Mouse (Mus musculus) neural tube, embryonic 12.5 days (tissue): ENCODE measurements at regions not wholly inside any gene's neighbourhood (a gene's known extent, or its start where the extent isn't known, plus 50 kb on each side); places are given as distances from the start of the nearest gene placed in this dataset.
A peak's percentile ranks its signal among the peaks of the same experiment; 100 is the strongest.

ENCODE experiments used
- ATAC-seq: fragments of 200-750 bp; cut with Nextera tagmentation; 2 replicates; pipeline ENCODE4 v1.8.0; 2017; ENCODE audit warnings: low read depth, mild to moderate bottlenecking, moderate TSS enrichment, moderate library complexity; ENCODE audit not compliant: low FRiP score
- H3K27ac ChIP-seq: fragments of 300-500 bp; sonication (generic); 2 replicates; pipeline ENCODE4 v1.5.1; 2016
- H3K27me3 ChIP-seq: fragments of 300-500 bp; sonication (generic); replicated peaks from 2 replicates; pipeline ENCODE4 v1.6.1; 2016; ENCODE audit warnings: mild to moderate bottlenecking
- H3K36me3 ChIP-seq: fragments of 300-500 bp; sonication (generic); 2 replicates; pipeline ENCODE4 v1.6.1; 2016; ENCODE audit warnings: mild to moderate bottlenecking
- H3K4me1 ChIP-seq: fragments of 300-500 bp; sonication (generic); 2 replicates; pipeline ENCODE4 v1.6.1; 2016
- H3K4me2 ChIP-seq: fragments of 300-500 bp; sonication (generic); replicated peaks from 2 replicates; pipeline ENCODE4 v1.6.1; 2016; ENCODE audit warnings: mild to moderate bottlenecking
- H3K4me3 ChIP-seq: fragments of 300-500 bp; sonication (generic); 2 replicates; pipeline ENCODE4 v1.5.1; 2016
- H3K9ac ChIP-seq: fragments of 300-500 bp; sonication (generic); 2 replicates; pipeline ENCODE4 v1.6.1; 2016; ENCODE audit warnings: mild to moderate bottlenecking
- H3K9me3 ChIP-seq: fragments of 300-500 bp; sonication (generic); 2 replicates; pipeline ENCODE4 v1.6.1; 2016; ENCODE audit warnings: mild to moderate bottlenecking
- WGBS: fragments of 180-500 bp; shearing (Covaris S2); methylation state at CpG from one replicate; pipeline ENCODE4 v1.1.7; 2016; 5-methylcytosine and 5-hydroxymethylcytosine counted together

GRCm38 (mm10) chr13:119283448-119283847 is 145.0 kb upstream of the Paip1 start:
- Histone ChIP-seq H3K9ac (no peak overlapping the region), H3K27me3 (no peaks in the 10 kb centered on the region), H3K27ac (no peak overlapping the region), H3K4me2 (no peak overlapping the region), H3K9me3 (no peaks in the 10 kb centered on the region), H3K4me1 (no peaks in the 10 kb centered on the region), H3K36me3 (no peaks in the 10 kb centered on the region), H3K4me3 (no peak overlapping the region)
- 60% methylated on average over 6 of the region's 6 CpGs for WGBS
- peak; percentile 66; the same call in 1 of the 2 replicates for ATAC-seq

- no peak for ATAC-seq
- H3K4me1 ChIP-seq: no peaks in the 10 kb centered on the region
- no peak overlapping the region for H3K4me2 ChIP-seq
- H3K27me3 ChIP-seq: no peaks in the 10 kb centered on the region
- no peak overlapping the region for H3K4me3 ChIP-seq
- no peaks in the 10 kb centered on the region for H3K9me3 ChIP-seq
- no peaks in the 10 kb centered on the region for H3K36me3 ChIP-seq
- WGBS: 88% methylated on average over 1 of the region's 1 CpGs
- H3K9ac ChIP-seq: no peak overlapping the region
- no peak overlapping the region for H3K27ac ChIP-seq
Measured at GRCm38 (mm10) chr13:119309238-119309637, 119.2 kb upstream of the Paip1 start.

- no peak overlapping the region for H3K4me2 ChIP-seq
- no peaks in the 10 kb centered on the region for H3K36me3 ChIP-seq
- no peaks in the 10 kb centered on the region for H3K9me3 ChIP-seq
- WGBS: 85% methylated on average over 3 of the region's 3 CpGs
- no peak overlapping the region for H3K27ac ChIP-seq
- no peak overlapping the region for H3K4me3 ChIP-seq
- no peak for ATAC-seq
- H3K27me3 ChIP-seq: no peaks in the 10 kb centered on the region
- no peaks in the 10 kb centered on the region for H3K4me1 ChIP-seq
- no peak overlapping the region for H3K9ac ChIP-seq
Measured at GRCm38 (mm10) chr13:119310013-119310412, 118.4 kb upstream of the Paip1 start.

DNA sequence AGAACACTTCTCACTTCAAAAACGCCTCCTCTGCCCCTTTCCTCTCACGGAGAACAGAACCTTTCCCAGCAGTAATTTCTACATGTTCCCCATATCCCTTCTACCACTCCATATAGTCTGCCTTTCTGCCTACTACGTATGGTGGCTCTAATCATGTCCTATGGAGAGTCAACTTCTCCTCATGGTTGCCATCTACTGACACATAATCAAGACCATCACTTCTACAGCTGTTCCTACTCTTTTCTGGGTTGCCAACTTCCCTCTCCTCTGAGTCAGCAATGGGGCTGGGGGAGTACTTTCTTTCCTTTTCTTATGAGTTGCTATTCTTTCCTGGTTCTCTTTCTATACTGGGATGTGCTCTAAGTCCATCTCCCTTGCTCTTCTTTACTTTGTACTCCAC is 114.0 kb upstream of the Paip1 start:
- no peak overlapping the region for H3K4me2 ChIP-seq
- no peaks in the 10 kb centered on the region for H3K9me3 ChIP-seq
- H3K4me1 ChIP-seq: no peaks in the 10 kb centered on the region
- no peak for ATAC-seq
- H3K4me3 ChIP-seq: no peak overlapping the region
- no peaks in the 10 kb centered on the region for H3K36me3 ChIP-seq
- H3K27ac ChIP-seq: no peak overlapping the region
- no peaks in the 10 kb centered on the region for H3K27me3 ChIP-seq
- 80% methylated on average over 3 of the region's 3 CpGs for WGBS
- no peak overlapping the region for H3K9ac ChIP-seq

DNA sequence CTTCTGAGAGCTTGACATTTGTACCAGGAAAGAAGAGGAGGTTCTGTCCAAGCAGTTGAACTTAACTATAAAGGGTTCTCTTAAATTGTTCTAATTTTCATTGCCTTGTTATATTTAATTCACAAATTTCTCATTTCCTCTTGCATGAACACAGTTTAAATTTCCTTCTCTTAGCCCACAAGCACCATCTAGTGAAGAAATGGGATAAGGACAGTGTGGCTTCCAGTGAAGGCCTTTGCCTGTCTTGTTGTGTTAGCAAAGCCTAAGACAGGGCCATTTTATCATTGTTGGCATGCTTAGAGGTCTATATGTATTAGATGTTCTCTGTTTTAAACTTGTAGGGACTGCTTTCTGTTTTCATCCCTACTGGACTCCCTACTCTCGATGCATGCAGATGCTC is 110.0 kb upstream of the Paip1 start:
- 90% methylated on average over 1 of the region's 1 CpGs for WGBS
- H3K27ac ChIP-seq: no peak overlapping the region
- ATAC-seq: no peak
- H3K27me3 ChIP-seq: no peaks in the 10 kb centered on the region
- H3K4me2 ChIP-seq: no peak overlapping the region
- H3K36me3 ChIP-seq: no peaks in the 10 kb centered on the region
- H3K4me3 ChIP-seq: no peak overlapping the region
- H3K9ac ChIP-seq: no peak overlapping the region
- H3K9me3 ChIP-seq: no peaks in the 10 kb centered on the region
- no peaks in the 10 kb centered on the region for H3K4me1 ChIP-seq

DNA sequence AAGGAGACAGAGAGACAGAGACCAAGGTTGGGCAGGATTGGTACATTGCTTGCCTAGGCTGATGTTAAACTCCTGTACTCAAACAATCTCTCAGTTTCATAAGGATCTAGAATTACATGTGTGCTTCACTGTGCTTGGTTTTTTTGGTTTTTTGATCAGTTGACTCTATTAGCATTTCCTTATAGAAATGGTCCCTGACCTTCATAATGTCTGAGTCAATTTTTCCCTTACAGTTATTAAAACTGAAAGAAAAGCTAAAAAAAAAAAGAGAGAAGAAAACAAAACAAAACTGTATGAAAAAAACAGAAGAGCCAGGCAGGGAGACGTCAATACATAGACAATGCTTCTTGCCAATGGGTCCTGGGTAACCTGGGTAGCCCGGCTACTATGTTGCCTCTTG is 102.9 kb upstream of the Paip1 start:
- Histone ChIP-seq H3K9ac (no peak overlapping the region), H3K27ac (no peak overlapping the region), H3K4me2 (no peak overlapping the region), H3K4me3 (no peak overlapping the region), H3K36me3 (no peaks in the 10 kb centered on the region), H3K4me1 (no peaks in the 10 kb centered on the region), H3K27me3 (no peaks in the 10 kb centered on the region), H3K9me3 (no peaks in the 10 kb centered on the region)
- no peak for ATAC-seq
- WGBS: 96% methylated on average over 2 of the region's 2 CpGs

DNA sequence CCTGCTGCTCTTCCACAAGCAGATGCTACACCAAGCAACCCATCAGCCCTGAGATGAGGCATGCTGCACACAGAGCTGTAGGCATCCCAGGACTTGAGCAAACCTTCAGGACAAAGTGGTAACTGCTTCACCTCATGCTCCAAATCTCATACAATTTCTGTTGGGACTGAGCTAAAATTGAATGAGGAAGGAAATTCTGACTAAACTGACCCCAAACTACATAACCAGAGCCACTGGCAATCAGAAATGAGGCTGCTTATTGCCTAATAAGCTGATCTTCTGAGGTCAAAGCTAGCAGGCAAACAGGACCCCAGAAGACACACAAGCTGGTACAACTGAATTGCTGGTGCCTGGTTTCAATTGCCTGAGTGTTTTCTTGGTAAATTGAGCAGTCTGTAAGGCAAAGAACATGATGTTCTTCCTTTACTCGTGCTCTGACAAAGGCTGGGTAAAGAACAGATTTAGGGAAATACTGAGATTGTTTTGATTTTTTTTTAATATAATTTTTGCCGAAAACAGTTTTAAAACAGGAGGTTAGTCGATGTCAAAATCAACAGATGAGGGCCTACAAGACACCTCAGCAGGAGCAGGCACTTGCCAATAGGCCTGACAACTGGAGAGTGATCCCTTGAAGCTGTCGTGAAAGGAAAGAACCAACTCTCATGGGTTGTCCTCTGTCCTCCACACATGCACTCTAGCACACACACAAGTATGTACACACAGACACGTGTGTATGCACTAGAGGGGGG is 101.3 kb upstream of the Paip1 start:
- 81% methylated on average over 5 of the region's 5 CpGs for WGBS
- Histone ChIP-seq H3K27ac (no peak overlapping the region), H3K27me3 (no peaks in the 10 kb centered on the region), H3K4me1 (no peaks in the 10 kb centered on the region), H3K4me2 (no peak overlapping the region), H3K4me3 (no peak overlapping the region), H3K9me3 (no peaks in the 10 kb centered on the region), H3K36me3 (no peaks in the 10 kb centered on the region), H3K9ac (no peak overlapping the region)
- no peak for ATAC-seq

GRCm38 (mm10) chr13:119328731-119329130 is 99.7 kb upstream of the Paip1 start:
- Histone ChIP-seq H3K27me3 (no peaks in the 10 kb centered on the region), H3K4me3 (no peak overlapping the region), H3K27ac (no peak overlapping the region), H3K4me2 (no peak overlapping the region), H3K9ac (no peak overlapping the region), H3K9me3 (no peaks in the 10 kb centered on the region), H3K4me1 (no peaks in the 10 kb centered on the region), H3K36me3 (no peaks in the 10 kb centered on the region)
- WGBS: 93% methylated on average over 4 of the region's 4 CpGs
- no peak for ATAC-seq

DNA sequence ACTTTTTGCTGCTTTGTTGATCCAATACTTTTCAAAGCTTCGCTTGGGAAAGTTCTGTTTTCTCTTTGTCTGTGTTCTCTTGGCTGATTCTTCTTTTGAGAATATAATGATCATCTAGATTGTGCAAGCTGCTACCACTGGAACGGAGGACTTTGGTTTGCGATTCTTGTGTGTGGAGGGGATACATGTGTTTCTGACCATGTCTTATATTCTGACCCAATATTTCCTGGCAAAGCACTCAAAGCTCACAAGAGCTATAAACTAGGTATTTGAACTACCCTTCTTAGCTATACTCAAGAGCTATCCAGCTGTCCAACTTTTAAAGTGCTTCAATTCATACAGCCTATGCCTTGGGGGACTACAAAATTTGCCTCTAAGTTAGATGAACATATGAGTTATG is 96.6 kb upstream of the Paip1 start:
- H3K9ac ChIP-seq: no peak overlapping the region
- no peaks in the 10 kb centered on the region for H3K4me1 ChIP-seq
- H3K36me3 ChIP-seq: peaks cover 6% of the 10 kb centered on the region
- H3K9me3 ChIP-seq: no peaks in the 10 kb centered on the region
- H3K4me2 ChIP-seq: no peak overlapping the region
- no peak for ATAC-seq
- 95% methylated on average over 3 of the region's 3 CpGs for WGBS
- no peak overlapping the region for H3K27ac ChIP-seq
- no peaks in the 10 kb centered on the region for H3K27me3 ChIP-seq
- H3K4me3 ChIP-seq: no peak overlapping the region

GRCm38 (mm10) chr13:119333915-119334314 is 94.5 kb upstream of the Paip1 start:
- peaks cover 16% of the 10 kb centered on the region for H3K36me3 ChIP-seq
- no peaks in the 10 kb centered on the region for H3K4me1 ChIP-seq
- H3K27me3 ChIP-seq: no peaks in the 10 kb centered on the region
- no peak overlapping the region for H3K9ac ChIP-seq
- ATAC-seq: no peak
- no peak overlapping the region for H3K4me2 ChIP-seq
- 73% methylated on average over 6 of the region's 6 CpGs for WGBS
- no peaks in the 10 kb centered on the region for H3K9me3 ChIP-seq
- H3K4me3 ChIP-seq: no peak overlapping the region
- H3K27ac ChIP-seq: no peak overlapping the region

DNA sequence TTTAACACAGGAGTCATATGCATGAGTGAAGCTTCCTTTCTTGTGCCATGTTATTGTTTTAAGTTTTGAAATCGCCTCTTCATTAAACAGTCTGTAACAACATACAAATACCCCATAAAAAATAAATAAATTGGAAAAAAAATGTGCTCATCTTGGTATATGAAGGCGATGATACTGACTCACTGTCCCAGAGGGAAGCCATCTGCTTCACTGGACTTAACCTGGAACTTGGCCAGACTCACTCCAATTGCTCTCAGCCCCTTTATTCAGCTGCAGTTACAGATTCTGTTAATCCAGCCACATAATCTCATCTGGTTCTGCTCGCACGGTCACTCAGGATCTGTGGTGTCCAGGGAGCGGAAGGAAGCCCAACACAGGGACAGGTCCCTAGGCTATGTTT is 90.5 kb upstream of the Paip1 start:
- no peak overlapping the region for H3K27ac ChIP-seq
- H3K9me3 ChIP-seq: no peaks in the 10 kb centered on the region
- no peak overlapping the region for H3K9ac ChIP-seq
- no peak for ATAC-seq
- no peak overlapping the region for H3K4me3 ChIP-seq
- H3K27me3 ChIP-seq: no peaks in the 10 kb centered on the region
- no peaks in the 10 kb centered on the region for H3K4me1 ChIP-seq
- peaks cover 16% of the 10 kb centered on the region for H3K36me3 ChIP-seq
- no peak overlapping the region for H3K4me2 ChIP-seq
- WGBS: 93% methylated on average over 5 of the region's 5 CpGs

GRCm38 (mm10) chr13:119339016-119339415 is 89.4 kb upstream of the Paip1 start:
- no peak overlapping the region for H3K9ac ChIP-seq
- 81% methylated on average over 5 of the region's 5 CpGs for WGBS
- H3K4me1 ChIP-seq: no peaks in the 10 kb centered on the region
- no peak overlapping the region for H3K4me2 ChIP-seq
- no peak overlapping the region for H3K27ac ChIP-seq
- no peak overlapping the region for H3K4me3 ChIP-seq
- no peaks in the 10 kb centered on the region for H3K27me3 ChIP-seq
- no peaks in the 10 kb centered on the region for H3K9me3 ChIP-seq
- ATAC-seq: no peak
- H3K36me3 ChIP-seq: peaks cover 16% of the 10 kb centered on the region

GRCm38 (mm10) chr13:119339762-119340161 is 88.6 kb upstream of the Paip1 start:
- Histone ChIP-seq H3K4me1 (no peaks in the 10 kb centered on the region), H3K4me2 (no peak overlapping the region), H3K27ac (no peak overlapping the region), H3K9me3 (no peaks in the 10 kb centered on the region), H3K4me3 (no peak overlapping the region), H3K9ac (no peak overlapping the region), H3K36me3 (peaks cover 16% of the 10 kb centered on the region), H3K27me3 (no peaks in the 10 kb centered on the region)
- 91% methylated on average over 11 of the region's 11 CpGs for WGBS
- no peak for ATAC-seq
